Mouse (Mus musculus) layer of hippocampus, adult 9-10 months (tissue): Measurements from ENCODE around the gene Panx3.

Experiments
- DNase-seq: peaks from one replicate; pipeline ENCODE4 v3.0.0; 2022; ENCODE audit warnings: low spot score

Panx3 gene

GRCm38 (mm10) chr9:37632305-37632704 is 36.7 kb downstream of the Panx3 start:
- no peak for DNase-seq

- DNase-seq: no peak
Measured at GRCm38 (mm10) chr9:37629941-37630340, 39.1 kb downstream of the Panx3 start.

GRCm38 (mm10) chr9:37628581-37628980 is 40.5 kb downstream of the Panx3 start:
- no peak for DNase-seq

- DNase-seq: no peak
Measured at GRCm38 (mm10) chr9:37627263-37627662, 41.8 kb downstream of the Panx3 start.

- no peak for DNase-seq
Measured at GRCm38 (mm10) chr9:37626103-37626567, 42.9 kb downstream of the Panx3 start.

GRCm38 (mm10) chr9:37625641-37626040 is 43.4 kb downstream of the Panx3 start:
- DNase-seq: peak; percentile 64

GRCm38 (mm10) chr9:37625129-37625528 is 43.9 kb downstream of the Panx3 start:
- DNase-seq: no peak

- no peak for DNase-seq
Measured at GRCm38 (mm10) chr9:37624502-37624901, 44.5 kb downstream of the Panx3 start.

- DNase-seq: no peak
Measured at GRCm38 (mm10) chr9:37623981-37624380, 45.1 kb downstream of the Panx3 start.

- no peak for DNase-seq
Measured at GRCm38 (mm10) chr9:37621290-37621689, 47.7 kb downstream of the Panx3 start.

- DNase-seq: no peak
Measured at GRCm38 (mm10) chr9:37616770-37617169, 52.3 kb downstream of the Panx3 start.

GRCm38 (mm10) chr9:37615220-37615619 is 53.8 kb downstream of the Panx3 start:
- no peak for DNase-seq

GRCm38 (mm10) chr9:37614316-37614715 is 54.7 kb downstream of the Panx3 start:
- no peak for DNase-seq

- no peak for DNase-seq
Measured at GRCm38 (mm10) chr9:37613911-37614280, 55.1 kb downstream of the Panx3 start.

- peak; percentile 74 for DNase-seq
Measured at GRCm38 (mm10) chr9:37613182-37613910, 55.7 kb downstream of the Panx3 start, which contains the start of gene Spa17. Gene Spa17, minus strand, starts transcription at chr9:37613722.
